Mouse (Mus musculus): ENCODE results near the gene Zfp668.

GRCm38 (mm10) chr7:127923714-127924113 lies 47.1 kb upstream of the Zfp668 start:
- TF ChIP-seq CTCF (IDR thresholded peaks at IDR 0.05) (no peak), EP300 (IDR thresholded peaks at IDR 0.05; ENCODE audit: insufficient read depth, low read depth, low read length) (no peak)

Data from heart, adult 2 months (tissue).